Mouse (Mus musculus) layer of hippocampus, adult 9-10 months (tissue): ENCODE measurements around the gene Gabbr1.

Experiments used
- DNase-seq: peaks from one replicate; pipeline ENCODE4 v3.0.0; 2022; ENCODE audit warnings: low spot score

The Gabbr1 gene

GRCm38 (mm10) chr17:37044651-37045244 lies 1.0 kb upstream of the Gabbr1 start:
- no peak for DNase-seq

GRCm38 (mm10) chr17:37046312-37047112 lies 746 bp downstream of the Gabbr1 start:
- no peak for DNase-seq

GRCm38 (mm10) chr17:37047332-37047976 lies 1.7 kb downstream of the Gabbr1 start:
- no peak for DNase-seq

GRCm38 (mm10) chr17:37047981-37048380 lies 2.2 kb downstream of the Gabbr1 start:
- DNase-seq: no peak

- DNase-seq: no peak
These were observed 2.6 kb downstream of the Gabbr1 start for GRCm38 (mm10) chr17:37048383-37048782.

- no peak for DNase-seq
These were observed 4.0 kb downstream of the Gabbr1 start for GRCm38 (mm10) chr17:37049570-37050310.

- DNase-seq: no peak
These were observed 4.6 kb downstream of the Gabbr1 start for GRCm38 (mm10) chr17:37050399-37050798.

GRCm38 (mm10) chr17:37050876-37051275 lies 5.1 kb downstream of the Gabbr1 start:
- no peak for DNase-seq

GRCm38 (mm10) chr17:37051745-37052144 lies 6.0 kb downstream of the Gabbr1 start:
- no peak for DNase-seq

- no peak for DNase-seq
These were observed 11.2 kb downstream of the Gabbr1 start for GRCm38 (mm10) chr17:37056957-37057356.

GRCm38 (mm10) chr17:37061435-37061834 lies 15.7 kb downstream of the Gabbr1 start:
- DNase-seq: no peak

- DNase-seq: no peak
These were observed 16.4 kb downstream of the Gabbr1 start for GRCm38 (mm10) chr17:37062101-37062641.

GRCm38 (mm10) chr17:37063063-37063462 lies 17.3 kb downstream of the Gabbr1 start:
- no peak for DNase-seq

GRCm38 (mm10) chr17:37063686-37064495 lies 18.1 kb downstream of the Gabbr1 start:
- DNase-seq: no peak

GRCm38 (mm10) chr17:37065993-37066392 lies 20.2 kb downstream of the Gabbr1 start:
- no peak for DNase-seq

- DNase-seq: no peak
These were observed 22.1 kb downstream of the Gabbr1 start for GRCm38 (mm10) chr17:37067861-37068260.

GRCm38 (mm10) chr17:37070121-37070520 lies 24.4 kb downstream of the Gabbr1 start:
- no peak for DNase-seq

- DNase-seq: no peak
These were observed 26.4 kb downstream of the Gabbr1 start for GRCm38 (mm10) chr17:37072080-37072729.

- no peak for DNase-seq
These were observed 27.0 kb downstream of the Gabbr1 start for GRCm38 (mm10) chr17:37072730-37073276.

- DNase-seq: no peak
These were observed 29.4 kb downstream of the Gabbr1 start for GRCm38 (mm10) chr17:37075181-37075580.
